Mouse (Mus musculus): ENCODE data around the gene Rbm14. TPM values are rescaled to one million over a fixed set of nuclear protein-coding genes. Genes with fewer than 3 reads are reported as not detected.
"Not testable (repeated sequence)": the region's sequence is repeated elsewhere in the genome, so short reads cannot be mapped to it uniquely, and the experiment has no call there.

The Rbm14 gene
- total RNA-seq, 1 experiment from 2014 or later: 17.4 TPM

GRCm38 (mm10) chr19:4772785-4773184, 38.6 kb downstream of the Rbm14 start:
- no peak for ATAC-seq (replicated peaks in 1 of 2; ENCODE audit: insufficient read depth in 1 of 2, low FRiP score in 2 of 2, low TSS enrichment in 1 of 2, low read depth in 1 of 2, poor library complexity in 2 of 2, severe bottlenecking in 2 of 2)

- ATAC-seq (replicated peaks in 1 of 2; ENCODE audit: insufficient read depth in 1 of 2, low FRiP score in 2 of 2, low TSS enrichment in 1 of 2, low read depth in 1 of 2, poor library complexity in 2 of 2, severe bottlenecking in 2 of 2): no peak
These were observed 43.8 kb downstream of the Rbm14 start for GRCm38 (mm10) chr19:4767507-4768148.

- ATAC-seq (replicated peaks in 1 of 2; ENCODE audit: insufficient read depth in 1 of 2, low FRiP score in 2 of 2, low TSS enrichment in 1 of 2, low read depth in 1 of 2, poor library complexity in 2 of 2, severe bottlenecking in 2 of 2): no peak
These were observed 48.6 kb downstream of the Rbm14 start for GRCm38 (mm10) chr19:4762876-4763275.

- ATAC-seq (replicated peaks in 1 of 2; ENCODE audit: insufficient read depth in 1 of 2, low FRiP score in 2 of 2, low TSS enrichment in 1 of 2, low read depth in 1 of 2, poor library complexity in 2 of 2, severe bottlenecking in 2 of 2): not testable (repeated sequence)
These were observed 50.9 kb downstream of the Rbm14 start for GRCm38 (mm10) chr19:4760544-4760943.

GRCm38 (mm10) chr19:4756921-4757320, 54.5 kb downstream of the Rbm14 start:
- ATAC-seq (replicated peaks in 1 of 2; ENCODE audit: insufficient read depth in 1 of 2, low FRiP score in 2 of 2, low TSS enrichment in 1 of 2, low read depth in 1 of 2, poor library complexity in 2 of 2, severe bottlenecking in 2 of 2): no peak

- peak; percentile 84 to 91 for ATAC-seq (replicated peaks in 1 of 2; ENCODE audit: insufficient read depth in 1 of 2, low FRiP score in 2 of 2, low TSS enrichment in 1 of 2, low read depth in 1 of 2, poor library complexity in 2 of 2, severe bottlenecking in 2 of 2)
These were observed 55.1 kb downstream of the Rbm14 start, which contains the start of gene Rbm4b for GRCm38 (mm10) chr19:4756193-4756911. TSS of gene Rbm4b (plus strand) at chr19:4756497.

- peak; percentile 82 to 88 for ATAC-seq (replicated peaks in 1 of 2; ENCODE audit: insufficient read depth in 1 of 2, low FRiP score in 2 of 2, low TSS enrichment in 1 of 2, low read depth in 1 of 2, poor library complexity in 2 of 2, severe bottlenecking in 2 of 2)
These were observed 55.8 kb downstream of the Rbm14 start for GRCm38 (mm10) chr19:4755565-4756192.

Other genes with a start within 250 kb of the Rbm14 start
- 4.3 and 4.8 TPM in 2 replicates for gene Lrfn4, start 196.0 kb downstream of the Rbm14 start, total RNA-seq (2017)
- gene Rce1, start 186.0 kb downstream of the Rbm14 start, total RNA-seq (2017): 17.1 and 24.6 TPM in 2 replicates
- gene Gm960, start 113.0 kb downstream of the Rbm14 start, total RNA-seq (2017): 0.56 and 6.6 TPM in 2 replicates
- gene Sptbn2, start 100.5 kb downstream of the Rbm14 start, total RNA-seq (2017): 0.20 and 1.1 TPM in 2 replicates
- gene Rbm4b, start 55.1 kb downstream of the Rbm14 start, total RNA-seq (2017): 28.8 and 29.5 TPM in 2 replicates
- 75.7 and 127 TPM in 2 replicates for gene Rbm4, start 17.7 kb downstream of the Rbm14 start, total RNA-seq (2017)
- gene Gm21992, start within 50 bp of the Rbm14 start, total RNA-seq (2017): 41.8 and 81.7 TPM in 2 replicates
- gene Ccs, start 27.7 kb upstream of the Rbm14 start, total RNA-seq (2017): 24.1 and 24.7 TPM in 2 replicates
- gene Ccdc87, start 27.7 kb upstream of the Rbm14 start, total RNA-seq (2017): not detected in 2 replicates
- 18.9 and 29.8 TPM in 2 replicates for gene Ctsf, start 43.5 kb upstream of the Rbm14 start, total RNA-seq (2017)
- 0.06 and 0.20 TPM in 2 replicates for gene Actn3, start 66.3 kb upstream of the Rbm14 start, total RNA-seq (2017)
- gene Zdhhc24, start 67.0 kb upstream of the Rbm14 start, total RNA-seq (2017): 13.1 and 17.4 TPM in 2 replicates
- gene Bbs1, start 95.0 kb upstream of the Rbm14 start, total RNA-seq (2017): 2.3 and 3.2 TPM in 2 replicates
- gene Dpp3, start 116.7 kb upstream of the Rbm14 start, total RNA-seq (2017): 37.6 and 41.1 TPM in 2 replicates
- 0.10 TPM in 1 of 2 replicates, not detected in the other for gene Peli3, start 131.5 kb upstream of the Rbm14 start, total RNA-seq (2017)
- 50.0 and 71.5 TPM in 2 replicates for gene Mrpl11, start 150.5 kb upstream of the Rbm14 start, total RNA-seq (2017)
- not detected in 2 replicates for gene Npas4, start 178.7 kb upstream of the Rbm14 start, total RNA-seq (2017)
- 2.3 and 5.3 TPM in 2 replicates for gene Slc29a2, start 212.2 kb upstream of the Rbm14 start, total RNA-seq (2017)
- gene B4gat1, start 227.2 kb upstream of the Rbm14 start, total RNA-seq (2017): not detected in 2 replicates
- gene AC124502.3, start 227.3 kb upstream of the Rbm14 start, total RNA-seq (2017): 7.3 and 8.4 TPM in 2 replicates
- gene Brms1, start 229.7 kb upstream of the Rbm14 start, total RNA-seq (2017): 23.3 and 29.5 TPM in 2 replicates
- 0.69 TPM in 1 of 2 replicates, not detected in the other for gene Rin1, start 238.8 kb upstream of the Rbm14 start, total RNA-seq (2017)